25 mouse cellular contexts compared by ENCODE assay signal in genomic region chr2:27875231-27875630, GRCm38 (mm10). TPM values are rescaled to one million over a fixed set of nuclear protein-coding genes. Genes with fewer than 3 reads are reported as not detected.
DNase-seq lines count a peak whose midpoint lies in the region; ATAC-seq and TF ChIP-seq lines count a peak whose summit lies in the region.
"Had no signal": no experiment of that assay in that cellular context is flagged by ENCODE, and none has a peak within 500 bp of the region (broad histone marks: within the 10 kb centered on the region; RNA-seq: fewer than 3 reads in every experiment).

No protein-coding gene starts in this region.

- H3K27me3 ChIP-seq in intestine, embryonic 14.5 days (replicated peaks; ENCODE audit: control insufficient read depth, insufficient read depth, low read length): no peaks in the 10 kb centered on the region
- no peaks in the 10 kb centered on the region for H3K27me3 ChIP-seq in lung, postnatal 0 days (replicated peaks; ENCODE audit: insufficient read depth, low read length)
- no peaks in the 10 kb centered on the region for H3K27me3 ChIP-seq in forebrain, postnatal 0 days (ENCODE audit: insufficient read depth, low read length)
- H3K27me3 ChIP-seq: embryonic facial prominence, embryonic 15.5 days; heart, embryonic 13.5 days; hindbrain, embryonic 15.5 days; limb, embryonic 13.5 days; midbrain, embryonic 15.5 days; neural tube, embryonic 12.5 days had no signal

- 0 out of 2 replicates have a peak, but pooled peaks have one; percentile 30 for TF ChIP-seq EP300 in lung, postnatal 0 days (IDR thresholded peaks at IDR 0.05)

- no peak for ATAC-seq in intestine, embryonic 14.5 days (replicated peaks; ENCODE audit: low FRiP score, low TSS enrichment, low read depth)
- ATAC-seq in lung, postnatal 0 days: peak; percentile 58
- no peak for ATAC-seq in monocyte, adult 5-6 weeks (replicated peaks; ENCODE audit: insufficient number of reproducible peaks, low FRiP score, low TSS enrichment, poor library complexity, severe bottlenecking)
- no peak for ATAC-seq in forebrain, postnatal 0 days
- ATAC-seq: forebrain, embryonic 14.5 days; inflammation-experienced regulatory T-cells, adult 6 months; midbrain, embryonic 15.5 days had no signal

- peaks cover 5% of the 10 kb centered on the region for H3K4me1 ChIP-seq in embryonic fibroblast, embryonic 13.5 days (ENCODE audit: control insufficient read depth, insufficient read depth, low read length)
- peaks cover 20% of the 10 kb centered on the region; the same call in 1 of the 2 replicates for H3K4me1 ChIP-seq in intestine, embryonic 14.5 days (replicated peaks; ENCODE audit: control insufficient read depth, insufficient read depth, low read length)
- peaks cover 4% of the 10 kb centered on the region; the same call in 1 of the 2 replicates for H3K4me1 ChIP-seq in lung, postnatal 0 days (ENCODE audit: insufficient read depth, low read depth, low read length)
- no peaks in the 10 kb centered on the region; the same call in 1 of the 2 replicates for H3K4me1 ChIP-seq in forebrain, postnatal 0 days (ENCODE audit: insufficient read depth)
- H3K4me1 ChIP-seq: midbrain, embryonic 15.5 days; neural tube, embryonic 12.5 days had no signal

- no peak for TF ChIP-seq POLR2A in embryonic fibroblast, embryonic 13.5 days (IDR thresholded peaks at IDR 0.05; ENCODE audit: low read depth, low read length)

- intact Hi-C loops in heart, postnatal 25 days (cut with DNase I): no loop called here

- no peaks in the 10 kb centered on the region for H3K9me3 ChIP-seq in intestine, embryonic 14.5 days (ENCODE audit: control insufficient read depth, low read length)
- no peaks in the 10 kb centered on the region for H3K9me3 ChIP-seq in lung, postnatal 0 days (ENCODE audit: low read length)
- no peaks in the 10 kb centered on the region for H3K9me3 ChIP-seq in forebrain, postnatal 0 days (ENCODE audit: low read length)
- H3K9me3 ChIP-seq: embryonic facial prominence, embryonic 10.5 days; embryonic facial prominence, embryonic 15.5 days; heart, embryonic 13.5 days; hindbrain, embryonic 10.5 days; hindbrain, embryonic 15.5 days; limb, embryonic 13.5 days; midbrain, embryonic 15.5 days; neural tube, embryonic 12.5 days had no signal

- peak overlapping the region; percentile 45; the same call in 1 of the 2 replicates for H3K27ac ChIP-seq in embryonic fibroblast, embryonic 13.5 days (ENCODE audit: insufficient read depth, low read length)
- H3K27ac ChIP-seq in intestine, embryonic 14.5 days (ENCODE audit: low read depth): peak overlapping the region; percentile 29
- no peak overlapping the region for H3K27ac ChIP-seq in lung, postnatal 0 days (ENCODE audit: low read length)
- H3K27ac ChIP-seq in forebrain, postnatal 0 days (ENCODE audit: low read depth, low read length): no peak overlapping the region
- H3K27ac ChIP-seq: embryonic facial prominence, embryonic 10.5 days; embryonic facial prominence, embryonic 15.5 days; heart, embryonic 13.5 days; hindbrain, embryonic 10.5 days; hindbrain, embryonic 15.5 days; limb, embryonic 13.5 days; midbrain, embryonic 15.5 days; neural tube, embryonic 12.5 days had no signal

- no peak overlapping the region for H3K4me3 ChIP-seq in embryonic fibroblast, embryonic 13.5 days (ENCODE audit: insufficient read depth, low read length)
- no peak overlapping the region for H3K4me3 ChIP-seq in intestine, embryonic 14.5 days (ENCODE audit: low read depth, low read length)
- H3K4me3 ChIP-seq in lung, postnatal 0 days (ENCODE audit: low read depth, low read length): no peak overlapping the region
- H3K4me3 ChIP-seq in forebrain, postnatal 0 days (ENCODE audit: low read depth, low read length): no peak overlapping the region
- H3K4me3 ChIP-seq: embryonic facial prominence, embryonic 10.5 days; embryonic facial prominence, embryonic 15.5 days; heart, embryonic 13.5 days; hindbrain, embryonic 10.5 days; hindbrain, embryonic 15.5 days; limb, embryonic 13.5 days; midbrain, embryonic 15.5 days; neural tube, embryonic 12.5 days had no signal

- 41% methylated on average over 5 of the region's 5 CpGs for WGBS in intestine, embryonic 14.5 days
- WGBS in lung, postnatal 0 days: 37% methylated on average over 5 of the region's 5 CpGs
- WGBS in forebrain, postnatal 0 days: 68% methylated on average over 5 of the region's 5 CpGs

- no peak overlapping the region for H3K9ac ChIP-seq in intestine, embryonic 14.5 days (ENCODE audit: low read length)
- H3K9ac ChIP-seq in lung, postnatal 0 days (replicated peaks; ENCODE audit: low read depth): no peak overlapping the region
- no peak overlapping the region for H3K9ac ChIP-seq in forebrain, postnatal 0 days
- H3K9ac ChIP-seq: embryonic facial prominence, embryonic 15.5 days; heart, embryonic 13.5 days; hindbrain, embryonic 15.5 days; limb, embryonic 13.5 days; midbrain, embryonic 15.5 days; neural tube, embryonic 12.5 days had no signal

- DNase-seq in intestine, embryonic 14.5 days (ENCODE audit: low spot score): no peak
- DNase-seq in lung, postnatal 0 days (ENCODE audit: low spot score): peak; percentile 30
- DNase-seq in lung, postnatal 4 days: peak; percentile 36 to 75
- DNase-seq in heart, postnatal 25 days (ENCODE audit: low spot score): no peak
- no peak for DNase-seq in forebrain, postnatal 0 days
- DNase-seq: adrenal gland, postnatal 25 days; B cell, adult 2 months; cerebellum, adult 18-20 months; heart, postnatal 10 days; kidney, adult 9 months; thymus, adult 2 months; thymus, postnatal 4 days had no signal

- H3K36me3 ChIP-seq in intestine, embryonic 14.5 days (ENCODE audit: control insufficient read depth, insufficient read depth, low read length): no peaks in the 10 kb centered on the region
- H3K36me3 ChIP-seq in lung, postnatal 0 days (ENCODE audit: insufficient read depth, low read length): no peaks in the 10 kb centered on the region
- no peaks in the 10 kb centered on the region for H3K36me3 ChIP-seq in forebrain, postnatal 0 days (ENCODE audit: insufficient read depth)
- H3K36me3 ChIP-seq: embryonic facial prominence, embryonic 10.5 days; embryonic facial prominence, embryonic 15.5 days; heart, embryonic 13.5 days; hindbrain, embryonic 10.5 days; hindbrain, embryonic 15.5 days; limb, embryonic 13.5 days; midbrain, embryonic 15.5 days; neural tube, embryonic 12.5 days had no signal

- no peak overlapping the region for H3K4me2 ChIP-seq in intestine, embryonic 14.5 days (ENCODE audit: low read length)
- H3K4me2 ChIP-seq in lung, postnatal 0 days (replicated peaks; ENCODE audit: low read depth, low read length): no peak overlapping the region
- H3K4me2 ChIP-seq in forebrain, postnatal 0 days (ENCODE audit: low read depth): no peak overlapping the region
- H3K4me2 ChIP-seq: embryonic facial prominence, embryonic 15.5 days; heart, embryonic 13.5 days; hindbrain, embryonic 15.5 days; limb, embryonic 13.5 days; liver, embryonic 11.5 days; midbrain, embryonic 15.5 days; neural tube, embryonic 12.5 days had no signal

- no peak for TF ChIP-seq CTCF in embryonic fibroblast, embryonic 13.5 days (IDR thresholded peaks at IDR 0.05; ENCODE audit: borderline replicate concordance, insufficient read depth, low read length)
- TF ChIP-seq CTCF in lung, postnatal 0 days (IDR thresholded peaks at IDR 0.05): no peak
- no peak for TF ChIP-seq CTCF in forebrain, postnatal 0 days (IDR thresholded peaks at IDR 0.05; ENCODE audit: low read depth)

RNA-seq across cellular contexts. Expression of gene Col5a1, which starts 11.0 kb away (rescaled TPM):
- 997 and 1,013 TPM in 2 replicates for polyA plus RNA-seq in embryonic fibroblast, embryonic 13.5 days (2011; ENCODE audit: insufficient read length, low read depth, missing spikeins)
- polyA plus RNA-seq in intestine, embryonic 14.5 days (2014; fragmentation: Nextera tagmentation; extraction: Ambion mirVana): 118 and 124 TPM in 2 replicates
- polyA plus RNA-seq in lung, postnatal 0 days (2015; fragmentation: Nextera tagmentation; extraction: Ambion mirVana): 47.7 and 50.7 TPM in 2 replicates
- 10 to 100 TPM; 50.0 to 58.3 TPM for total RNA-seq in heart, postnatal 25 days (2021)
- under 0.01 to 0.10 TPM in 2 of 3 replicates, not detected in the other for total RNA-seq in monocyte, adult 5-6 weeks (2017)
- 9.0 and 23.6 TPM in 2 replicates for total RNA-seq in forebrain, postnatal 0 days (2014; rRNA removed)
- 3.4 and 4.8 TPM in 2 replicates for polyA plus RNA-seq in forebrain, postnatal 0 days (2015; fragmentation: Nextera tagmentation; extraction: Ambion mirVana)
- polyA plus RNA-seq: inflammation-experienced regulatory T-cells, adult 6 months had no signal

Comparison
In these comparisons a context has a peak if more than half of its experiments do, and no peak if none do; other contexts are left out.
1. H3K27ac ChIP-seq: peak in embryonic fibroblast, embryonic 13.5 days (single experiment) and intestine, embryonic 14.5 days (single experiment); none in lung, postnatal 0 days (single experiment) and forebrain, postnatal 0 days (single experiment).
2. DNase-seq: peak in lung, postnatal 0 days (single experiment) and lung, postnatal 4 days (2 of 2); none in intestine, embryonic 14.5 days (single experiment), heart, postnatal 25 days (single experiment) and forebrain, postnatal 0 days (single experiment).